Mouse (Mus musculus) neural tube, embryonic 15.5 days (tissue): ENCODE measurements around the gene Cdca7l. TPM values are rescaled to one million over a fixed set of nuclear protein-coding genes. Genes with fewer than 3 reads are reported as not detected.

ENCODE experiments used
- ATAC-seq: fragments of 200-750 bp; cut with Nextera tagmentation; 2 replicates; pipeline ENCODE4 v1.8.0; 2017; ENCODE audit warnings: mild to moderate bottlenecking, moderate TSS enrichment, moderate library complexity; ENCODE audit not compliant: low FRiP score
- H3K27ac ChIP-seq: fragments of 300-500 bp; sonication (generic); replicated peaks from 2 replicates; pipeline ENCODE4 v1.5.1; 2015; ENCODE audit warnings: mild to moderate bottlenecking, inconsistent platforms
- H3K27me3 ChIP-seq: fragments of 300-500 bp; sonication (generic); replicated peaks from 2 replicates; pipeline ENCODE4 v1.6.1; 2015; ENCODE audit warnings: inconsistent platforms
- H3K36me3 ChIP-seq: fragments of 300-500 bp; sonication (generic); 2 replicates; pipeline ENCODE4 v1.6.1; 2015; ENCODE audit warnings: inconsistent platforms
- H3K4me1 ChIP-seq: fragments of 300-500 bp; sonication (generic); 2 replicates; pipeline ENCODE4 v1.6.1; 2015; ENCODE audit warnings: inconsistent platforms
- H3K4me2 ChIP-seq: fragments of 300-500 bp; sonication (generic); 2 replicates; pipeline ENCODE4 v1.6.1; 2015; ENCODE audit warnings: inconsistent platforms, mild to moderate bottlenecking, moderate library complexity
- H3K4me3 ChIP-seq: fragments of 300-500 bp; sonication (generic); replicated peaks from 2 replicates; pipeline ENCODE4 v1.5.1; 2015; ENCODE audit warnings: mild to moderate bottlenecking, inconsistent platforms
- H3K9ac ChIP-seq: fragments of 300-500 bp; sonication (generic); replicated peaks from 2 replicates; pipeline ENCODE4 v1.6.1; 2015; ENCODE audit warnings: mild to moderate bottlenecking, inconsistent platforms
- H3K9me3 ChIP-seq: fragments of 300-500 bp; sonication (generic); replicated peaks from 2 replicates; pipeline ENCODE4 v1.6.1; 2016; ENCODE audit warnings: inconsistent platforms
- WGBS: fragments of 180-500 bp; shearing (Covaris S2); methylation state at CpG from one replicate; pipeline ENCODE4 v1.1.7; 2015; ENCODE audit warnings: mixed read lengths; 5-methylcytosine and 5-hydroxymethylcytosine counted together
- polyA plus RNA-seq: library from polyadenylated mRNA; unstranded; fragments of >200 nt; fragmentation: Nextera tagmentation; extraction: Ambion mirVana; gene quantifications from 2 replicates; pipeline ENCODE4 v1.2.1, GENCODE M21; 2015

Cdca7l gene
- polyA plus RNA-seq, 1 experiment from 2014 or later: 4.3 TPM

- ATAC-seq: peak; percentile 98
- peaks cover 24% of the 10 kb centered on the region for H3K27me3 ChIP-seq
- under 1% methylated on average over 75 of the region's 75 CpGs for WGBS
Measured at GRCm38 (mm10) chr12:117843302-117844074, 39.4 kb downstream of the Cdca7l start.

GRCm38 (mm10) chr12:117844075-117844408 is 40.0 kb downstream of the Cdca7l start:
- H3K4me2 ChIP-seq: peak overlapping the region; percentile 98
- WGBS: 0% methylated on average over 15 of the region's 15 CpGs
- H3K27ac ChIP-seq: no peak overlapping the region
- ATAC-seq: no peak
- H3K9me3 ChIP-seq: no peaks in the 10 kb centered on the region
- peaks cover 24% of the 10 kb centered on the region for H3K27me3 ChIP-seq
- no peaks in the 10 kb centered on the region for H3K36me3 ChIP-seq
- peaks cover 6% of the 10 kb centered on the region; the same call in 1 of the 2 replicates for H3K4me1 ChIP-seq
- peak overlapping the region; percentile 74 for H3K9ac ChIP-seq
- peak overlapping the region; percentile 72 for H3K4me3 ChIP-seq

More at GRCm38 (mm10) chr12:117843302-117844074, 39.4 kb downstream of the Cdca7l start:
- Histone ChIP-seq H3K36me3 (no peaks in the 10 kb centered on the region), H3K4me2 (peak overlapping the region; percentile 98), H3K4me3 (peak overlapping the region; percentile 72), H3K9ac (peak overlapping the region; percentile 74), H3K9me3 (no peaks in the 10 kb centered on the region), H3K4me1 (peaks cover 6% of the 10 kb centered on the region; the same call in 1 of the 2 replicates), H3K27ac (no peak overlapping the region)

GRCm38 (mm10) chr12:117844917-117845316 is 40.8 kb downstream of the Cdca7l start:
- H3K4me3 ChIP-seq: no peak overlapping the region
- peaks cover 6% of the 10 kb centered on the region; the same call in 1 of the 2 replicates for H3K4me1 ChIP-seq
- peaks cover 24% of the 10 kb centered on the region for H3K27me3 ChIP-seq
- H3K4me2 ChIP-seq: peak overlapping the region; percentile 98
- no peaks in the 10 kb centered on the region for H3K36me3 ChIP-seq
- no peaks in the 10 kb centered on the region for H3K9me3 ChIP-seq
- ATAC-seq: no peak
- no peak overlapping the region for H3K27ac ChIP-seq
- no peak overlapping the region for H3K9ac ChIP-seq
- 36% methylated on average over 2 of the region's 2 CpGs for WGBS

GRCm38 (mm10) chr12:117848621-117849020 is 44.5 kb downstream of the Cdca7l start:
- 94% methylated on average over 6 of the region's 6 CpGs for WGBS
- ATAC-seq: no peak
- no peaks in the 10 kb centered on the region for H3K9me3 ChIP-seq
- no peak overlapping the region for H3K9ac ChIP-seq
- no peaks in the 10 kb centered on the region for H3K36me3 ChIP-seq
- H3K27me3 ChIP-seq: peaks cover 10% of the 10 kb centered on the region; the same call in 1 of the 2 replicates
- no peak overlapping the region for H3K27ac ChIP-seq
- H3K4me3 ChIP-seq: no peak overlapping the region
- peaks cover 3% of the 10 kb centered on the region; the same call in 1 of the 2 replicates for H3K4me1 ChIP-seq
- no peak overlapping the region for H3K4me2 ChIP-seq

- Histone ChIP-seq H3K4me1 (no peaks in the 10 kb centered on the region), H3K9me3 (no peaks in the 10 kb centered on the region), H3K4me2 (no peak overlapping the region), H3K27me3 (0 out of 2 replicates have a peak, but pooled peaks cover 3% of the 10 kb centered on the region), H3K36me3 (no peaks in the 10 kb centered on the region), H3K4me3 (no peak overlapping the region), H3K9ac (no peak overlapping the region), H3K27ac (no peak overlapping the region)
- WGBS: 19% methylated on average over 10 of the region's 10 CpGs
- no peak for ATAC-seq
Measured at GRCm38 (mm10) chr12:117850472-117850871, 46.4 kb downstream of the Cdca7l start.

- no peak overlapping the region for H3K4me2 ChIP-seq
- H3K9ac ChIP-seq: no peak overlapping the region
- ATAC-seq: peak; percentile 59; the same call in 1 of the 2 replicates
- 22% methylated on average over 6 of the region's 6 CpGs for WGBS
- H3K27me3 ChIP-seq: no peaks in the 10 kb centered on the region
- no peaks in the 10 kb centered on the region for H3K36me3 ChIP-seq
- H3K9me3 ChIP-seq: no peaks in the 10 kb centered on the region
- no peak overlapping the region for H3K27ac ChIP-seq
- H3K4me3 ChIP-seq: no peak overlapping the region
- no peaks in the 10 kb centered on the region for H3K4me1 ChIP-seq
Measured at GRCm38 (mm10) chr12:117853316-117853715, 49.2 kb downstream of the Cdca7l start.

- no peaks in the 10 kb centered on the region for H3K27me3 ChIP-seq
- H3K4me1 ChIP-seq: no peaks in the 10 kb centered on the region
- WGBS: 71% methylated on average over 9 of the region's 9 CpGs
- H3K9ac ChIP-seq: no peak overlapping the region
- no peaks in the 10 kb centered on the region for H3K36me3 ChIP-seq
- no peak for ATAC-seq
- H3K4me3 ChIP-seq: no peak overlapping the region
- no peaks in the 10 kb centered on the region for H3K9me3 ChIP-seq
- H3K27ac ChIP-seq: no peak overlapping the region
- no peak overlapping the region for H3K4me2 ChIP-seq
Measured at GRCm38 (mm10) chr12:117857023-117857422, 52.9 kb downstream of the Cdca7l start.

- Histone ChIP-seq H3K36me3 (no peaks in the 10 kb centered on the region), H3K9me3 (no peaks in the 10 kb centered on the region)
- 93% methylated on average over 6 of the region's 6 CpGs for WGBS
Measured at GRCm38 (mm10) chr12:117857884-117858283, 53.8 kb downstream of the Cdca7l start.

GRCm38 (mm10) chr12:117860840-117861239 is 56.8 kb downstream of the Cdca7l start:
- Histone ChIP-seq H3K4me2 (no peak overlapping the region), H3K4me3 (no peak overlapping the region), H3K9ac (no peak overlapping the region), H3K27me3 (no peaks in the 10 kb centered on the region), H3K36me3 (no peaks in the 10 kb centered on the region), H3K4me1 (no peaks in the 10 kb centered on the region), H3K9me3 (no peaks in the 10 kb centered on the region), H3K27ac (no peak overlapping the region)
- no peak for ATAC-seq
- WGBS: 79% methylated on average over 7 of the region's 7 CpGs

More at GRCm38 (mm10) chr12:117857884-117858283, 53.8 kb downstream of the Cdca7l start:
- Histone ChIP-seq H3K4me1 (no peaks in the 10 kb centered on the region), H3K27me3 (no peaks in the 10 kb centered on the region), H3K9ac (no peak overlapping the region), H3K4me2 (no peak overlapping the region), H3K4me3 (no peak overlapping the region), H3K27ac (no peak overlapping the region)
- no peak for ATAC-seq

GRCm38 (mm10) chr12:117861249-117861648 is 57.2 kb downstream of the Cdca7l start:
- Histone ChIP-seq H3K4me1 (no peaks in the 10 kb centered on the region), H3K36me3 (no peaks in the 10 kb centered on the region), H3K4me3 (no peak overlapping the region), H3K4me2 (no peak overlapping the region), H3K27ac (no peak overlapping the region), H3K9ac (no peak overlapping the region), H3K9me3 (no peaks in the 10 kb centered on the region), H3K27me3 (no peaks in the 10 kb centered on the region)
- ATAC-seq: no peak
- WGBS: 74% methylated on average over 3 of the region's 3 CpGs

GRCm38 (mm10) chr12:117862655-117863054 is 58.6 kb downstream of the Cdca7l start:
- Histone ChIP-seq H3K4me2 (no peak overlapping the region), H3K4me1 (no peaks in the 10 kb centered on the region), H3K9me3 (no peaks in the 10 kb centered on the region), H3K9ac (no peak overlapping the region), H3K36me3 (no peaks in the 10 kb centered on the region), H3K27ac (no peak overlapping the region), H3K27me3 (no peaks in the 10 kb centered on the region), H3K4me3 (no peak overlapping the region)
- 89% methylated on average over 5 of the region's 5 CpGs for WGBS
- no peak for ATAC-seq
